Mouse (Mus musculus) layer of hippocampus, postnatal 10 days (tissue): ENCODE measurements around the gene Fam19a5. TPM values are rescaled to one million over a fixed set of nuclear protein-coding genes. Genes with fewer than 3 reads are reported as not detected.

Source experiments
- DNase-seq, 2 experiments: peaks; one replicate each; pipeline ENCODE4 v3.0.0; 2021; ENCODE audit warnings: low spot score in 2 of 2
- total RNA-seq, 2 experiments: library from RNA; stranded (reverse); gene quantifications; 2 replicates each; pipeline ENCODE4 v1.2.3; 2021

Gene Fam19a5
- total RNA-seq, 2 experiments from 2014 or later, result 90.6 to 93.6 TPM

- DNase-seq, result no peak
Observed at GRCm38 (mm10) chr15:87590975-87591374, 46.9 kb downstream of the Fam19a5 start.

GRCm38 (mm10) chr15:87596731-87597130, 52.6 kb downstream of the Fam19a5 start:
- DNase-seq, result no peak

- peak; percentile 38 to 53 for DNase-seq
Observed at GRCm38 (mm10) chr15:87597149-87597548, 53.0 kb downstream of the Fam19a5 start.

GRCm38 (mm10) chr15:87597766-87598165, 53.7 kb downstream of the Fam19a5 start:
- no peak for DNase-seq

- no peak for DNase-seq
Observed at GRCm38 (mm10) chr15:87598636-87599035, 54.5 kb downstream of the Fam19a5 start.

- DNase-seq, result no peak
Observed at GRCm38 (mm10) chr15:87603316-87603715, 59.2 kb downstream of the Fam19a5 start.

- no peak for DNase-seq
Observed at GRCm38 (mm10) chr15:87605504-87606280, 61.6 kb downstream of the Fam19a5 start.

- DNase-seq, result no peak
Observed at GRCm38 (mm10) chr15:87606702-87607101, 62.6 kb downstream of the Fam19a5 start.

GRCm38 (mm10) chr15:87609236-87609635, 65.1 kb downstream of the Fam19a5 start:
- no peak for DNase-seq

GRCm38 (mm10) chr15:87623966-87624609, 80.0 kb downstream of the Fam19a5 start:
- DNase-seq, result peak; percentile 92 to 97

- peak; percentile 33 to 57 for DNase-seq
Observed at GRCm38 (mm10) chr15:87624610-87625091, 80.6 kb downstream of the Fam19a5 start.

- peak; percentile 97 to 98 for DNase-seq
Observed at GRCm38 (mm10) chr15:87625236-87626023, 81.3 kb downstream of the Fam19a5 start.

- no peak for DNase-seq
Observed at GRCm38 (mm10) chr15:87635272-87635671, 91.2 kb downstream of the Fam19a5 start.

- no peak for DNase-seq
Observed at GRCm38 (mm10) chr15:87636407-87636806, 92.3 kb downstream of the Fam19a5 start.

GRCm38 (mm10) chr15:87637234-87637633, 93.1 kb downstream of the Fam19a5 start:
- DNase-seq, result no peak

- no peak for DNase-seq
Observed at GRCm38 (mm10) chr15:87638270-87638669, 94.2 kb downstream of the Fam19a5 start.

GRCm38 (mm10) chr15:87646313-87647061, 102.4 kb downstream of the Fam19a5 start:
- DNase-seq, result peak; percentile 38 to 44

- no peak for DNase-seq
Observed at GRCm38 (mm10) chr15:87649651-87650050, 105.6 kb downstream of the Fam19a5 start.

GRCm38 (mm10) chr15:87654551-87654950, 110.5 kb downstream of the Fam19a5 start:
- DNase-seq, result no peak

- no peak for DNase-seq
Observed at GRCm38 (mm10) chr15:87656496-87657155, 112.5 kb downstream of the Fam19a5 start.
